Mouse (Mus musculus) liver, embryonic 13.5 days (tissue): Measurements from ENCODE around the gene Stk38. TPM values are rescaled to one million over a fixed set of nuclear protein-coding genes. Genes with fewer than 3 reads are reported as not detected.

Experiments used
- ATAC-seq: fragments of 200-750 bp; cut with Nextera tagmentation; 2 replicates; pipeline ENCODE4 v1.8.0; 2017; ENCODE audit warnings: low read depth, mild to moderate bottlenecking, moderate number of reproducible peaks, moderate library complexity
- DNase-seq: peaks from one replicate; pipeline ENCODE4 v3.0.0; 2022
- H3K27ac ChIP-seq: fragments of 300-500 bp; sonication (generic); 2 replicates; pipeline ENCODE4 v1.5.1; 2015; ENCODE audit warnings: moderate library complexity, mild to moderate bottlenecking, inconsistent platforms
- H3K27me3 ChIP-seq: fragments of 300-500 bp; sonication (generic); 2 replicates; pipeline ENCODE4 v1.6.1; 2015; ENCODE audit warnings: mild to moderate bottlenecking, inconsistent platforms
- H3K36me3 ChIP-seq: fragments of 300-500 bp; sonication (generic); 2 replicates; pipeline ENCODE4 v1.6.1; 2015; ENCODE audit warnings: mild to moderate bottlenecking, inconsistent platforms
- H3K4me1 ChIP-seq: fragments of 300-500 bp; sonication (generic); replicated peaks from 2 replicates; pipeline ENCODE4 v1.6.1; 2015; ENCODE audit warnings: inconsistent platforms
- H3K4me2 ChIP-seq: fragments of 300-500 bp; sonication (generic); 2 replicates; pipeline ENCODE4 v1.6.1; 2015; ENCODE audit warnings: inconsistent platforms, mild to moderate bottlenecking, moderate library complexity
- H3K4me3 ChIP-seq: fragments of 300-500 bp; sonication (generic); replicated peaks from 2 replicates; pipeline ENCODE4 v1.5.1; 2015; ENCODE audit warnings: mild to moderate bottlenecking, inconsistent platforms
- H3K9ac ChIP-seq: fragments of 300-500 bp; sonication (generic); 2 replicates; pipeline ENCODE4 v1.6.1; 2015; ENCODE audit warnings: mild to moderate bottlenecking, inconsistent platforms
- H3K9me3 ChIP-seq: fragments of 300-500 bp; sonication (generic); replicated peaks from 2 replicates; pipeline ENCODE4 v1.6.1; 2016; ENCODE audit warnings: inconsistent platforms
- WGBS: fragments of 180-500 bp; shearing (Covaris S2); methylation state at CpG from one replicate; pipeline ENCODE4 v1.1.7; 2015; ENCODE audit not compliant: insufficient replicate concordance; 5-methylcytosine and 5-hydroxymethylcytosine counted together
- polyA plus RNA-seq: library from polyadenylated mRNA; unstranded; fragments of >200 nt; fragmentation: Nextera tagmentation; extraction: Ambion mirVana; gene quantifications from 2 replicates; pipeline ENCODE4 v1.2.1, GENCODE M21; 2015

Gene Stk38
- polyA plus RNA-seq, 1 experiment from 2014 or later, result 38.4 TPM

GRCm38 (mm10) chr17:28951831-28952799 lies 55.7 kb downstream of the Stk38 start, which contains the start of gene Kctd20:
Gene Kctd20 (plus strand): TSS chr17:28951950.
- Histone ChIP-seq H3K27ac (peak within 1 kb of the TSS; percentile 99), H3K9me3 (peaks cover 8% of the 10 kb centered on the region; the same call in 1 of the 2 replicates), H3K4me2 (peak within 1 kb of the TSS; percentile 83), H3K36me3 (peaks cover 25% of the 10 kb centered on the region), H3K4me1 (peaks cover 34% of the 10 kb centered on the region), H3K27me3 (no peaks in the 10 kb centered on the region), H3K9ac (peak within 1 kb of the TSS; percentile 94), H3K4me3 (peak within 1 kb of the TSS; percentile 79)
- under 1% methylated on average over 79 of the region's 80 CpGs for WGBS
- ATAC-seq (peak; percentile 92), DNase-seq (peak; percentile 92)

- no peak for ATAC-seq
- Histone ChIP-seq H3K4me3 (no peak overlapping the region), H3K27me3 (no peaks in the 10 kb centered on the region), H3K4me1 (peaks cover 34% of the 10 kb centered on the region), H3K4me2 (peak overlapping the region; percentile 72; the same call in 1 of the 2 replicates), H3K36me3 (peaks cover 16% of the 10 kb centered on the region), H3K27ac (peak overlapping the region; percentile 99), H3K9me3 (peaks cover 8% of the 10 kb centered on the region; the same call in 1 of the 2 replicates), H3K9ac (peak overlapping the region; percentile 94; the same call in 1 of the 2 replicates)
- DNase-seq, result no peak
- WGBS, result 49% methylated on average over 4 of the region's 4 CpGs
Observed at GRCm38 (mm10) chr17:28950751-28951150, 57.0 kb downstream of the Stk38 start.

DNA sequence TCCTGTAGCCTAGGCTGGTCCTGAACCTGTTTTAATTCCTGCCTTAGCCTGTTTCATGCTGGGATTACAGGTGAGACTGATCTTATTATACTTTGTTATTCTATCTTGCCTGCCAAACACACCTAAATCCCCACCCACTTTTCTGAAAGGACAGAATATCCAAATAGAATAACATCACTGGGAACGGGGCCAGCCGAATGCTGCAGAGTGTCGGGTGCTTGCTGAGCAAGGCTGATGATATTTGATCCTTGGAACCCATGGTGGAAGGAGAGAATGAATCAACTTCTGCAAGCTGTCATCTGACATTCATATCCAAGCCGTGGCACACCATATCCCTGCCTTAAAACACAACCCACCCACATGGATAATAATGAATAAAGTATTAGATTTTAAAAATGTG lies 59.1 kb downstream of the Stk38 start:
- H3K27ac ChIP-seq, result no peak overlapping the region
- no peak overlapping the region for H3K4me3 ChIP-seq
- DNase-seq (no peak), ATAC-seq (no peak)
- no peak overlapping the region for H3K9ac ChIP-seq
- H3K4me2 ChIP-seq, result no peak overlapping the region
- H3K4me1 ChIP-seq, result peaks cover 16% of the 10 kb centered on the region
- peaks cover 8% of the 10 kb centered on the region; the same call in 1 of the 2 replicates for H3K9me3 ChIP-seq
- 80% methylated on average over 4 of the region's 4 CpGs for WGBS
- no peaks in the 10 kb centered on the region for H3K36me3 ChIP-seq
- no peaks in the 10 kb centered on the region for H3K27me3 ChIP-seq

GRCm38 (mm10) chr17:28947011-28947939 lies 60.5 kb downstream of the Stk38 start:
- peaks cover 8% of the 10 kb centered on the region; the same call in 1 of the 2 replicates for H3K9me3 ChIP-seq
- no peaks in the 10 kb centered on the region for H3K27me3 ChIP-seq
- ATAC-seq (no peak), DNase-seq (no peak)
- peaks cover 16% of the 10 kb centered on the region for H3K4me1 ChIP-seq
- H3K27ac ChIP-seq, result no peak overlapping the region
- no peak overlapping the region for H3K4me2 ChIP-seq
- H3K9ac ChIP-seq, result no peak overlapping the region
- H3K4me3 ChIP-seq, result no peak overlapping the region
- 79% methylated on average over 19 of the region's 19 CpGs for WGBS
- H3K36me3 ChIP-seq, result no peaks in the 10 kb centered on the region

DNA sequence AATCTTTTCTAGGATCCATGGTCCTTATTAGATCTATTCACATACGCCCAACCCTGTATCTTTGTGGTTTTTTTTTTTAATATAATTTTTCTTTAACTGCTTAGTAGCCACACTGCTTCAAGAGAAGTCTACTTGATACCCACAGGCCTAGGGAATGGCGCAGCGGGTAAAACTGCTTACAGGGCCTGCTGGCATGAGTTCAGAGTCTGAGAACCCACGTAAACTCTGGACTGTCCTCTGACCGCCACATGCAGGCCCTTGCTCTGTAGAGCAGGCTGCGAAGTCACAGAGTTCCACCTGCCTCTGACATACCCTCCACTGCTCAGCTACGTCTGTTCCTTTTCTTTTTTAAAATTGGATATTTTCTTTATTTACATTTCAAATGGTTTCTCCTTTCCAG lies 63.3 kb downstream of the Stk38 start:
- ATAC-seq, result no peak
- H3K9ac ChIP-seq, result no peak overlapping the region
- no peak overlapping the region for H3K4me2 ChIP-seq
- no peaks in the 10 kb centered on the region for H3K36me3 ChIP-seq
- H3K4me1 ChIP-seq, result peaks cover 11% of the 10 kb centered on the region
- 82% methylated on average over 7 of the region's 7 CpGs for WGBS
- peaks cover 8% of the 10 kb centered on the region; the same call in 1 of the 2 replicates for H3K9me3 ChIP-seq
- no peak for DNase-seq
- H3K27me3 ChIP-seq, result no peaks in the 10 kb centered on the region
- no peak overlapping the region for H3K27ac ChIP-seq
- H3K4me3 ChIP-seq, result no peak overlapping the region

GRCm38 (mm10) chr17:28943740-28944139 lies 64.1 kb downstream of the Stk38 start, which contains the start of gene Pxt1:
Gene Pxt1 (minus strand): TSS chr17:28943840.
- Histone ChIP-seq H3K9ac (no peak within 1 kb of the TSS), H3K4me1 (peaks cover 11% of the 10 kb centered on the region), H3K4me3 (no peak within 1 kb of the TSS), H3K27ac (no peak within 1 kb of the TSS; the same call in 1 of the 2 replicates), H3K27me3 (no peaks in the 10 kb centered on the region), H3K9me3 (peaks cover 8% of the 10 kb centered on the region; the same call in 1 of the 2 replicates), H3K36me3 (no peaks in the 10 kb centered on the region), H3K4me2 (no peak within 1 kb of the TSS)
- WGBS, result 78% methylated on average over 7 of the region's 7 CpGs
- ATAC-seq (no peak), DNase-seq (no peak)

GRCm38 (mm10) chr17:28942101-28942500 lies 65.7 kb downstream of the Stk38 start:
- Histone ChIP-seq H3K36me3 (no peaks in the 10 kb centered on the region), H3K4me1 (peaks cover 11% of the 10 kb centered on the region), H3K9me3 (peaks cover 3% of the 10 kb centered on the region), H3K9ac (peak overlapping the region; percentile 46; the same call in 1 of the 2 replicates), H3K27me3 (no peaks in the 10 kb centered on the region), H3K4me2 (peak overlapping the region; percentile 37), H3K27ac (peak overlapping the region; percentile 39; the same call in 1 of the 2 replicates), H3K4me3 (peak overlapping the region; percentile 11; the same call in 1 of the 2 replicates)
- 56% methylated on average over 9 of the region's 11 CpGs for WGBS
- peak; percentile 82 for DNase-seq
- peak; percentile 85 for ATAC-seq

- Histone ChIP-seq H3K4me2 (no peak overlapping the region), H3K9me3 (no peaks in the 10 kb centered on the region; the same call in 1 of the 2 replicates), H3K36me3 (no peaks in the 10 kb centered on the region), H3K4me3 (no peak overlapping the region), H3K4me1 (peaks cover 18% of the 10 kb centered on the region), H3K27me3 (no peaks in the 10 kb centered on the region), H3K9ac (no peak overlapping the region), H3K27ac (no peak overlapping the region)
- DNase-seq (no peak), ATAC-seq (no peak)
- 78% methylated on average over 25 of the region's 25 CpGs for WGBS
Observed at GRCm38 (mm10) chr17:28940776-28941555, 66.8 kb downstream of the Stk38 start.

- peak; percentile 65 for DNase-seq
- ATAC-seq, result peak; percentile 22; the same call in 1 of the 2 replicates
Observed at GRCm38 (mm10) chr17:28936622-28937345, 71.0 kb downstream of the Stk38 start.

More at GRCm38 (mm10) chr17:28936622-28937345, 71.0 kb downstream of the Stk38 start:
- H3K27me3 ChIP-seq, result no peaks in the 10 kb centered on the region
- H3K4me1 ChIP-seq, result peaks cover 34% of the 10 kb centered on the region
- peak overlapping the region; percentile 69; the same call in 1 of the 2 replicates for H3K27ac ChIP-seq
- 68% methylated on average over 10 of the region's 10 CpGs for WGBS
- no peak overlapping the region for H3K9ac ChIP-seq
- no peaks in the 10 kb centered on the region; the same call in 1 of the 2 replicates for H3K9me3 ChIP-seq
- H3K4me2 ChIP-seq, result no peak overlapping the region
- no peak overlapping the region for H3K4me3 ChIP-seq
- H3K36me3 ChIP-seq, result no peaks in the 10 kb centered on the region
